19 mouse cellular contexts compared by ENCODE assay signal in the genomic region with DNA sequence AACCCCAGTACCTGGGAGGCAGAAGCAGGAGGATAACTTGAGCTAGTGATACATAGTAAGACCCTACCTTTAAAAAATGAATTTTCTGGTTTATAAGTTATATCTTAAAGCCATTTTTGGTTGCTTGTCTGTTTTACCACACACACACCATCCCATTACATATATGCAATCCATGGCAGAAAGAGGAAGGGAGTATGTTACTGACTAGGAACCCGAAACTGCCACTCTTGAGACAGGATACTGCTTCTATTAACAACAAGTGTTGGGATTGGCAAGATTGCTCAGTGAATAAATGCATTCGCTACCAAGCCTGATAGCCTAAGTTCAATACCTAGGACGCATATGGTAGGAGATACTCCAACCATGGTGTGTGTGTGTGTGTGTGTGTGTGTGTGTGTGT.
"Had no signal": no experiment of that assay in that cellular context is flagged by ENCODE, and none has a peak within 500 bp of the region (broad histone marks: within the 10 kb centered on the region; RNA-seq: fewer than 3 reads in every experiment).

No protein-coding gene starts in this region.

- DNase-seq: liver, postnatal 0 days; lung, adult 2 months; lung, postnatal 14 days; lung, postnatal 36 days; right cerebral cortex, postnatal 14 days; thymus, adult 18-20 months; thymus, postnatal 14 days; thymus, postnatal 36 days had no signal

- H3K4me3 ChIP-seq: liver, embryonic 15.5 days; lung, embryonic 15.5 days; megakaryocyte, embryonic 14.5 days; midbrain, embryonic 13.5 days; midbrain, embryonic 15.5 days; neural tube, embryonic 12.5 days; stomach, embryonic 15.5 days had no signal

- H3K27ac ChIP-seq: liver, embryonic 15.5 days; lung, embryonic 15.5 days; macrophage; midbrain, embryonic 13.5 days; midbrain, embryonic 15.5 days; neural tube, embryonic 12.5 days; stomach, embryonic 15.5 days; stomach, postnatal 0 days had no signal

- H3K4me2 ChIP-seq: liver, embryonic 15.5 days; lung, embryonic 15.5 days; midbrain, embryonic 11.5 days; midbrain, embryonic 13.5 days; midbrain, embryonic 15.5 days; neural tube, embryonic 12.5 days; stomach, embryonic 15.5 days had no signal

- H3K4me1 ChIP-seq: liver, embryonic 15.5 days; lung, embryonic 15.5 days; megakaryocyte, embryonic 14.5 days; midbrain, embryonic 13.5 days; midbrain, embryonic 15.5 days; neural tube, embryonic 12.5 days; stomach, embryonic 15.5 days had no signal

- H3K9ac ChIP-seq: liver, embryonic 15.5 days; liver, postnatal 0 days; lung, embryonic 15.5 days; midbrain, embryonic 13.5 days; midbrain, embryonic 15.5 days; neural tube, embryonic 12.5 days; stomach, embryonic 15.5 days had no signal

- H3K36me3 ChIP-seq: liver, embryonic 15.5 days; lung, embryonic 15.5 days; midbrain, embryonic 15.5 days; neural tube, embryonic 12.5 days; stomach, embryonic 15.5 days had no signal

- H3K9me3 ChIP-seq: liver, embryonic 15.5 days; lung, embryonic 15.5 days; megakaryocyte, embryonic 14.5 days; midbrain, embryonic 13.5 days; midbrain, embryonic 15.5 days; neural tube, embryonic 12.5 days; stomach, embryonic 15.5 days had no signal

- ATAC-seq: liver, postnatal 0 days; lung, postnatal 0 days; midbrain, embryonic 13.5 days; midbrain, embryonic 15.5 days had no signal

- H3K27me3 ChIP-seq: liver, embryonic 15.5 days; lung, embryonic 15.5 days; neural tube, embryonic 12.5 days; stomach, embryonic 15.5 days had no signal
